Mouse (Mus musculus) neural tube, embryonic 12.5 days (tissue): ENCODE data around the gene Gm37419. TPM values are rescaled to one million over a fixed set of nuclear protein-coding genes. Genes with fewer than 3 reads are reported as not detected.

Source experiments
- ATAC-seq: fragments of 200-750 bp; cut with Nextera tagmentation; 2 replicates; pipeline ENCODE4 v1.8.0; 2017; ENCODE audit warnings: low read depth, mild to moderate bottlenecking, moderate TSS enrichment, moderate library complexity; ENCODE audit not compliant: low FRiP score
- H3K27ac ChIP-seq: fragments of 300-500 bp; sonication (generic); 2 replicates; pipeline ENCODE4 v1.5.1; 2016
- H3K27me3 ChIP-seq: fragments of 300-500 bp; sonication (generic); replicated peaks from 2 replicates; pipeline ENCODE4 v1.6.1; 2016; ENCODE audit warnings: mild to moderate bottlenecking
- H3K36me3 ChIP-seq: fragments of 300-500 bp; sonication (generic); 2 replicates; pipeline ENCODE4 v1.6.1; 2016; ENCODE audit warnings: mild to moderate bottlenecking
- H3K4me1 ChIP-seq: fragments of 300-500 bp; sonication (generic); 2 replicates; pipeline ENCODE4 v1.6.1; 2016
- H3K4me2 ChIP-seq: fragments of 300-500 bp; sonication (generic); replicated peaks from 2 replicates; pipeline ENCODE4 v1.6.1; 2016; ENCODE audit warnings: mild to moderate bottlenecking
- H3K4me3 ChIP-seq: fragments of 300-500 bp; sonication (generic); 2 replicates; pipeline ENCODE4 v1.5.1; 2016
- H3K9ac ChIP-seq: fragments of 300-500 bp; sonication (generic); 2 replicates; pipeline ENCODE4 v1.6.1; 2016; ENCODE audit warnings: mild to moderate bottlenecking
- H3K9me3 ChIP-seq: fragments of 300-500 bp; sonication (generic); 2 replicates; pipeline ENCODE4 v1.6.1; 2016; ENCODE audit warnings: mild to moderate bottlenecking
- WGBS: fragments of 180-500 bp; shearing (Covaris S2); methylation state at CpG from one replicate; pipeline ENCODE4 v1.1.7; 2016; 5-methylcytosine and 5-hydroxymethylcytosine counted together
- polyA plus RNA-seq: library from polyadenylated mRNA; unstranded; fragments of >200 nt; fragmentation: Nextera tagmentation; extraction: Ambion mirVana; gene quantifications from 2 replicates; pipeline ENCODE4 v1.2.1, GENCODE M21; 2016

The Gm37419 gene
- polyA plus RNA-seq, 1 experiment from 2014 or later = not detected

GRCm38 (mm10) chr16:24016273-24016672, 28.0 kb downstream of the Gm37419 start:
- Histone ChIP-seq H3K4me2 (no peak overlapping the region), H3K9ac (no peak overlapping the region), H3K36me3 (no peaks in the 10 kb centered on the region), H3K4me3 (no peak overlapping the region), H3K4me1 (no peaks in the 10 kb centered on the region), H3K27me3 (no peaks in the 10 kb centered on the region), H3K9me3 (no peaks in the 10 kb centered on the region), H3K27ac (no peak overlapping the region)
- ATAC-seq = no peak
- WGBS = 41% methylated on average over 6 of the region's 6 CpGs

- WGBS = 74% methylated on average over 5 of the region's 5 CpGs
- Histone ChIP-seq H3K4me2 (no peak overlapping the region), H3K27ac (no peak overlapping the region), H3K9ac (no peak overlapping the region), H3K27me3 (no peaks in the 10 kb centered on the region), H3K36me3 (no peaks in the 10 kb centered on the region), H3K4me3 (no peak overlapping the region), H3K4me1 (no peaks in the 10 kb centered on the region), H3K9me3 (no peaks in the 10 kb centered on the region)
- no peak for ATAC-seq
Measured at GRCm38 (mm10) chr16:24016742-24017141, 28.5 kb downstream of the Gm37419 start.

- Histone ChIP-seq H3K9ac (no peak overlapping the region), H3K9me3 (no peaks in the 10 kb centered on the region), H3K36me3 (no peaks in the 10 kb centered on the region), H3K27me3 (no peaks in the 10 kb centered on the region), H3K4me2 (no peak overlapping the region), H3K4me3 (no peak overlapping the region), H3K27ac (no peak overlapping the region), H3K4me1 (no peaks in the 10 kb centered on the region)
- 68% methylated on average over 1 of the region's 1 CpGs for WGBS
- ATAC-seq = no peak
Measured at GRCm38 (mm10) chr16:24021722-24022121, 33.4 kb downstream of the Gm37419 start.

GRCm38 (mm10) chr16:24022605-24023004, 34.3 kb downstream of the Gm37419 start:
- Histone ChIP-seq H3K9ac (no peak overlapping the region), H3K4me2 (no peak overlapping the region), H3K27me3 (no peaks in the 10 kb centered on the region), H3K4me3 (no peak overlapping the region), H3K36me3 (no peaks in the 10 kb centered on the region), H3K9me3 (no peaks in the 10 kb centered on the region), H3K27ac (no peak overlapping the region), H3K4me1 (no peaks in the 10 kb centered on the region)
- 87% methylated on average over 4 of the region's 4 CpGs for WGBS
- ATAC-seq = no peak

- H3K4me3 ChIP-seq = no peak overlapping the region
- ATAC-seq = no peak
- no peaks in the 10 kb centered on the region for H3K36me3 ChIP-seq
- H3K27ac ChIP-seq = no peak overlapping the region
- no peak overlapping the region for H3K9ac ChIP-seq
- H3K4me1 ChIP-seq = no peaks in the 10 kb centered on the region
- no peaks in the 10 kb centered on the region for H3K27me3 ChIP-seq
- H3K9me3 ChIP-seq = no peaks in the 10 kb centered on the region
- WGBS = 76% methylated on average over 7 of the region's 7 CpGs
- no peak overlapping the region for H3K4me2 ChIP-seq
Measured at GRCm38 (mm10) chr16:24025442-24025841, 37.2 kb downstream of the Gm37419 start.

- no peaks in the 10 kb centered on the region for H3K27me3 ChIP-seq
- no peak overlapping the region for H3K9ac ChIP-seq
- 77% methylated on average over 2 of the region's 2 CpGs for WGBS
- H3K36me3 ChIP-seq = no peaks in the 10 kb centered on the region
- H3K4me1 ChIP-seq = no peaks in the 10 kb centered on the region
- no peak overlapping the region for H3K4me3 ChIP-seq
- H3K4me2 ChIP-seq = no peak overlapping the region
- no peak for ATAC-seq
- no peaks in the 10 kb centered on the region for H3K9me3 ChIP-seq
- no peak overlapping the region for H3K27ac ChIP-seq
Measured at GRCm38 (mm10) chr16:24029965-24030672, 41.8 kb downstream of the Gm37419 start.

GRCm38 (mm10) chr16:24033259-24033658, 45.0 kb downstream of the Gm37419 start:
- H3K27me3 ChIP-seq = no peaks in the 10 kb centered on the region
- no peaks in the 10 kb centered on the region for H3K9me3 ChIP-seq
- no peak overlapping the region for H3K27ac ChIP-seq
- H3K9ac ChIP-seq = no peak overlapping the region
- H3K4me3 ChIP-seq = no peak overlapping the region
- ATAC-seq = no peak
- H3K4me2 ChIP-seq = no peak overlapping the region
- WGBS = 92% methylated on average over 5 of the region's 5 CpGs
- H3K4me1 ChIP-seq = no peaks in the 10 kb centered on the region
- H3K36me3 ChIP-seq = no peaks in the 10 kb centered on the region

GRCm38 (mm10) chr16:24034450-24034849, 46.2 kb downstream of the Gm37419 start:
- no peak overlapping the region for H3K9ac ChIP-seq
- H3K4me1 ChIP-seq = no peaks in the 10 kb centered on the region
- no peaks in the 10 kb centered on the region for H3K36me3 ChIP-seq
- no peaks in the 10 kb centered on the region for H3K9me3 ChIP-seq
- H3K4me2 ChIP-seq = no peak overlapping the region
- 82% methylated on average over 2 of the region's 2 CpGs for WGBS
- no peak overlapping the region for H3K27ac ChIP-seq
- no peak for ATAC-seq
- no peak overlapping the region for H3K4me3 ChIP-seq
- no peaks in the 10 kb centered on the region for H3K27me3 ChIP-seq

GRCm38 (mm10) chr16:24035767-24036166, 47.5 kb downstream of the Gm37419 start:
- H3K9me3 ChIP-seq = no peaks in the 10 kb centered on the region
- H3K36me3 ChIP-seq = no peaks in the 10 kb centered on the region
- no peak overlapping the region for H3K9ac ChIP-seq
- no peak overlapping the region for H3K4me3 ChIP-seq
- no peak overlapping the region for H3K27ac ChIP-seq
- ATAC-seq = no peak
- H3K4me1 ChIP-seq = no peaks in the 10 kb centered on the region
- H3K27me3 ChIP-seq = no peaks in the 10 kb centered on the region
- H3K4me2 ChIP-seq = no peak overlapping the region

- Histone ChIP-seq H3K9me3 (no peaks in the 10 kb centered on the region), H3K4me1 (no peaks in the 10 kb centered on the region), H3K27me3 (no peaks in the 10 kb centered on the region), H3K9ac (no peak overlapping the region), H3K4me3 (no peak overlapping the region), H3K4me2 (no peak overlapping the region), H3K27ac (no peak overlapping the region), H3K36me3 (no peaks in the 10 kb centered on the region)
- WGBS = 88% methylated on average over 3 of the region's 3 CpGs
- no peak for ATAC-seq
Measured at GRCm38 (mm10) chr16:24036398-24036797, 48.1 kb downstream of the Gm37419 start.

Other genes with a start within 250 kb of the Gm37419 start
- 139 and 140 TPM in 2 replicates for gene Sst, start 97.5 kb upstream of the Gm37419 start, polyA plus RNA-seq
- not detected in 2 replicates for gene Rtp2, start 56.1 kb upstream of the Gm37419 start, polyA plus RNA-seq
- gene Bcl6, start 370 bp downstream of the Gm37419 start, polyA plus RNA-seq = 0.05 and 0.41 TPM in 2 replicates